Mouse (Mus musculus) skeletal muscle tissue, adult 2 months (tissue): ENCODE measurements around the gene Tnfrsf13c.

Experiments used
- DNase-seq: peaks from one replicate; pipeline ENCODE4 v3.0.0-alpha.2; 2012; ENCODE audit warnings: low read depth, low spot score

Gene Tnfrsf13c

DNA sequence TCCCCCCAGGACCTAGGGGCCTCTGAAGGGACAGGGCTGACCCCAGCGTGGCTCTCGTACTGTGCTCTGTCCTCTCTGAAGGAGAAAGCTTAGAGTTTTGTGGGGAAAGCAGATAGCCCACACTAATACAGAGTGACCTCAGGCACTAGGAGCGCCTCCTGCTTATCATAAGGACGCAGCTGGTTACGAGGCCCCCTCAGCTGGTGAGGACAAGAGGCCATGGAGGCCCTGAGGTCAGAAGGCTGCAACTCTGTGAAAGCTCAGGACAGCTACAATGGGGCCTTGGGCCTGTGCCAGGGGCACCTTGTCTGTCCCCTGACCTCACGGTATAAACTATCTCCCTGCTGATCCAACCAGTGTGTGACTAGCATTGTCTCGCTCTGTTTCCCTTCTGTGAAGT is 40.0 kb downstream of the Tnfrsf13c start:
- DNase-seq = no peak

DNA sequence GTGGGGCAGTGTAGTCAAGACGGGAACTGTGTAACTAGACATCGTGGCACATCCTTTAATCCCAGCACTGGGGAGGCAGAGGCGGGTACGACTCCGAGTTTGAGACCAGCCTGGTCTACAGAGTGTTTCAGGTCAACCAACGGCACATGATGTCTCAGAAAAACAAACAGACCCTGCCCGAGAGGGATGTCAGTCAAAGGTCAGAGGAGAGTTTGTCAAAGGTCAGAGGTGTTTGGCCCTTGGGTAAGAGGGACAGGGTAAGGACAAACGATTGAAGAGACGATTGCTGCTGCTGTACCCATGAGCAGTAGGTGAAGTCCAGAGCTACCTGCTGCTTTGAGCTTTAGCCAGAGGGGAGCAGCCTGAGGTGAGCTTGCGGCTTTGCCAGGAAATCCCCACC is 40.6 kb downstream of the Tnfrsf13c start:
- DNase-seq = no peak

DNA sequence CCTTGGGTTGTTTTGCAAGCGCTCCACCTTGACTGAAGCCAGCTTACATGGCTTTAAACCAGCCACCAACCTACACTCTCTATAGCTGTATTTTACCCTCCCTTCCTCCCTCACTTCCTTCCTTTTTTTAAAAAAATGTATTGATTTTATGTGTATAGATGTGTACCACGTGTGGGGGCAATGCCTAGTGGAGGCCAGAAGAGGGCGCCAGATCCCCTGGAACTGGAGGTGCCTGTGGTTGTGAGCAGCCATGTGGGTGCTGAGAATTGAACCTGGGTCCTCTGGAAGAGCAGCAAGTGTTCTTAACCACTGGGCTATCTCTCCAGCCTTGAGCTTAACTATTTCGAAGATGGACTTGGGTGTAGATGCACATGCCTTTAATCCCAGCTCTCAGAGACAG is 41.9 kb downstream of the Tnfrsf13c start:
- DNase-seq = no peak

DNA sequence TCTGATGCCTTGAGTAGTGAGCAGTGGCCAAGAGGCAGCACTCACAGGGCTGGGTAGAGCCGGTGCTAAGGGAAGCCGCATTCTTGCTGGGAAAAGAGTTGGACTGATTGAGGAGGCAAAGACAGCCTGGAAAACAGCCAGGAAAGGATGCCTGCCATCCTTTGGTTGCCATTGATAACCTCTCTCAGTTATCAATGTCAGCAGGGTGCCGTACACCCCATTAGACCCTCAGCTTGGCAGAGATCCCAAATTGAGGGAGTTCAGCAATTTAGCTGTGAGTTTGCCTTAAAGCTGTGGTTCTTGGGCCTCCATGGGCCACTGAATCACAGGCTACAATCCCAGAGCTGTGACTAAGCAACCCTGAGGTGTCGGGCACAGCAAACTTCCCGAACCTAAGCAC is 43.0 kb downstream of the Tnfrsf13c start:
- no peak for DNase-seq

DNA sequence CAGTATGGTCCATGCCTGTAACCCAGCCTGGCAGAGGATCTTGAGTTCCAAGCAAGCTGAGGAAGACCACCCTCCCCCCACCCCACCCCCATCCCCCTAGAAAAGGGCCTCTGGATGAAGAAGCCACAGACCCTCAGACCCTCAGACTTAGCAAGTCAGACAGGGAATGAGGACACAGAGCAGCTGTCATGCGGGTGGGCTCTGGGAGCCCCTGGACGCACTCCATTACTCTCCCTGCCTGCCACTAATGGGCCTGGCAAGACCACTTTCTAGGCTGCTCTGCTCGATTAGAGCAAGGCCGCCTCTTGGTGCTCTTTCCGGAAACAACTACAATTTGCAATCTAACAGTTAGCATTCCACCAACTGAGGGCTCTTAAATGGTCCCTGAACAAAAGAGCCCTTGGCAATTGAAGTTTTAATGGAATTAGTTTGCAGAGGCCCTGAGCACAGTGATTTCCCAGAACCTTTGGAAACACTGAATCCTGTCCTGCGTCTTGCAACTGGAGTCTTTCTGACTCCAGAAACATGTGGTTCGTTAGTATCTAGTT is 46.4 kb downstream of the Tnfrsf13c start:
- no peak for DNase-seq

DNA sequence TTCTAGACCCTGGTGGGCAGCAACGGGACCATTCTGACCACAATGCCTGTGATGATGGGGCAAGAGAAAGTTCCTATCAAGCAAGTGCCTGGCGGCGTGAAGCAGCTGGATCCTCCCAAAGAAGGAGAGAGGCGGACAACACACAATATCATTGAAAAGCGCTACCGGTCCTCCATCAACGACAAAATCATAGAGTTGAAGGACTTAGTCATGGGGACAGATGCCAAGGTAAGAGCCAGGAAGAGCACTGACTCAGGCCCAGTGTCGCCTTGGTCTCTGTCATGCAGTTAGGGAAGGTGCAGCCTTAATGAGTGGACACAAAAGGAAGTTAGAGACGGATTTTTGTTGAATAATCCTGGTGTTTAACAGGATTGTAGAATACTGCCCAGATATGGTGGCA is 49.1 kb downstream of the Tnfrsf13c start:
- DNase-seq = no peak

DNA sequence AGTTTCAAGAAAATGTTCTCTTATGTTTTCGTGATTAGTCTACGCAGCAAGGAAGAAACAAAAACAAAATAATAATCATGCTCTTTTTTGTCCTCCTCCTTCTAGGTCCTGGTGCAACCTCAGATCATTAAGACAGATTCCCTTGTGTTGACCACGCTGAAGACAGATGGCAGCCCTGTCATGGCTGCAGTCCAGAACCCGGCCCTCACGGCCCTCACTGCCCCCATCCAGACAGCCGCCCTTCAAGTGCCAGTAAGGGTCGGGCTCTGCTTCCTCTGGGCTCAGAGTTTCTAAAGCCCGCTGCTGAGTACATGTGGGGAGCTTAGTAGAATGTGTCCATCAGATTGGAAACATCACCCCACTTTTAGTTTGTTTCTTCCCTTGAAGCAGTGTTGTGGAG is 51.5 kb downstream of the Tnfrsf13c start:
- no peak for DNase-seq
